Mouse (Mus musculus) heart, embryonic 13.5 days (tissue): ENCODE measurements at regions not wholly inside any gene's neighbourhood (a gene's known extent, or its start where the extent isn't known, plus 50 kb on each side); places are given as distances from the start of the nearest gene placed in this dataset.

ENCODE experiments used
- ATAC-seq: fragments of 200-750 bp; cut with Nextera tagmentation; 2 replicates; pipeline ENCODE4 v1.8.0; 2017; ENCODE audit warnings: moderate TSS enrichment; ENCODE audit not compliant: insufficient number of reproducible peaks, low FRiP score, low TSS enrichment; ENCODE audit errors: extremely low read depth
- H3K27ac ChIP-seq: fragments of 300-500 bp; sonication (generic); replicated peaks from 2 replicates; pipeline ENCODE4 v1.5.1; 2015; ENCODE audit warnings: moderate library complexity, mild to moderate bottlenecking, inconsistent platforms
- H3K27me3 ChIP-seq: fragments of 300-500 bp; sonication (generic); replicated peaks from 2 replicates; pipeline ENCODE4 v1.6.1; 2015; ENCODE audit warnings: mild to moderate bottlenecking, inconsistent platforms
- H3K36me3 ChIP-seq: fragments of 300-500 bp; sonication (generic); 2 replicates; pipeline ENCODE4 v1.6.1; 2015; ENCODE audit warnings: mild to moderate bottlenecking, inconsistent platforms
- H3K4me1 ChIP-seq: fragments of 300-500 bp; sonication (generic); 2 replicates; pipeline ENCODE4 v1.6.1; 2015; ENCODE audit warnings: inconsistent platforms
- H3K4me2 ChIP-seq: fragments of 300-500 bp; sonication (generic); 2 replicates; pipeline ENCODE4 v1.6.1; 2015; ENCODE audit warnings: inconsistent platforms, mild to moderate bottlenecking, moderate library complexity
- H3K4me3 ChIP-seq: fragments of 300-500 bp; sonication (generic); 2 replicates; pipeline ENCODE4 v1.5.1; 2015; ENCODE audit warnings: moderate library complexity, mild to moderate bottlenecking, inconsistent platforms
- H3K9ac ChIP-seq: fragments of 300-500 bp; sonication (generic); 2 replicates; pipeline ENCODE4 v1.6.1; 2015; ENCODE audit warnings: inconsistent platforms, mild to moderate bottlenecking, moderate library complexity
- H3K9me3 ChIP-seq: fragments of 300-500 bp; sonication (generic); 2 replicates; pipeline ENCODE4 v1.6.1; 2016; ENCODE audit warnings: inconsistent platforms
- WGBS: fragments of 180-500 bp; shearing (Covaris S2); methylation state at CpG from one replicate; pipeline ENCODE4 v1.1.7; 2015; ENCODE audit warnings: mixed read lengths; 5-methylcytosine and 5-hydroxymethylcytosine counted together

GRCm38 (mm10) chr12:9934158-9934557, 364.2 kb downstream of the Osr1 start:
- WGBS, result 76% methylated on average over 3 of the region's 3 CpGs

GRCm38 (mm10) chr12:9941357-9941756, 371.4 kb downstream of the Osr1 start:
- Histone ChIP-seq H3K9me3 (no peaks in the 10 kb centered on the region), H3K9ac (no peak overlapping the region), H3K4me2 (no peak overlapping the region), H3K4me1 (no peaks in the 10 kb centered on the region), H3K4me3 (no peak overlapping the region), H3K27ac (no peak overlapping the region), H3K36me3 (no peaks in the 10 kb centered on the region), H3K27me3 (no peaks in the 10 kb centered on the region)
- 67% methylated on average over 1 of the region's 1 CpGs for WGBS
- ATAC-seq, result no peak

More at GRCm38 (mm10) chr12:9934158-9934557, 364.2 kb downstream of the Osr1 start:
- Histone ChIP-seq H3K4me2 (no peak overlapping the region), H3K27me3 (no peaks in the 10 kb centered on the region), H3K4me1 (no peaks in the 10 kb centered on the region), H3K9ac (no peak overlapping the region), H3K36me3 (no peaks in the 10 kb centered on the region), H3K4me3 (no peak overlapping the region), H3K9me3 (no peaks in the 10 kb centered on the region), H3K27ac (no peak overlapping the region)
- ATAC-seq, result no peak

GRCm38 (mm10) chr12:9941823-9942222, 371.9 kb downstream of the Osr1 start:
- H3K4me3 ChIP-seq, result no peak overlapping the region
- 60% methylated on average over 3 of the region's 3 CpGs for WGBS
- ATAC-seq, result no peak
- H3K36me3 ChIP-seq, result no peaks in the 10 kb centered on the region
- no peaks in the 10 kb centered on the region for H3K4me1 ChIP-seq
- no peak overlapping the region for H3K9ac ChIP-seq
- H3K9me3 ChIP-seq, result no peaks in the 10 kb centered on the region
- H3K27me3 ChIP-seq, result no peaks in the 10 kb centered on the region
- no peak overlapping the region for H3K27ac ChIP-seq
- no peak overlapping the region for H3K4me2 ChIP-seq

GRCm38 (mm10) chr12:9948784-9949183, 378.9 kb downstream of the Osr1 start:
- Histone ChIP-seq H3K9me3 (no peaks in the 10 kb centered on the region), H3K4me1 (no peaks in the 10 kb centered on the region), H3K36me3 (no peaks in the 10 kb centered on the region), H3K4me2 (no peak overlapping the region), H3K27me3 (no peaks in the 10 kb centered on the region), H3K27ac (no peak overlapping the region), H3K9ac (no peak overlapping the region), H3K4me3 (no peak overlapping the region)
- 70% methylated on average over 4 of the region's 4 CpGs for WGBS
- ATAC-seq, result no peak

GRCm38 (mm10) chr12:9952372-9952771, 382.5 kb downstream of the Osr1 start:
- Histone ChIP-seq H3K27me3 (no peaks in the 10 kb centered on the region), H3K36me3 (no peaks in the 10 kb centered on the region), H3K4me3 (no peak overlapping the region), H3K9me3 (no peaks in the 10 kb centered on the region), H3K9ac (no peak overlapping the region), H3K4me1 (no peaks in the 10 kb centered on the region), H3K4me2 (no peak overlapping the region), H3K27ac (no peak overlapping the region)
- no peak for ATAC-seq
- WGBS, result 72% methylated on average over 2 of the region's 2 CpGs

- H3K4me2 ChIP-seq, result no peak overlapping the region
- ATAC-seq, result no peak
- no peaks in the 10 kb centered on the region for H3K36me3 ChIP-seq
- H3K4me3 ChIP-seq, result no peak overlapping the region
- H3K9ac ChIP-seq, result no peak overlapping the region
- no peaks in the 10 kb centered on the region for H3K9me3 ChIP-seq
- H3K27me3 ChIP-seq, result no peaks in the 10 kb centered on the region
- 65% methylated on average over 6 of the region's 6 CpGs for WGBS
- H3K27ac ChIP-seq, result no peak overlapping the region
- H3K4me1 ChIP-seq, result no peaks in the 10 kb centered on the region
Observed at GRCm38 (mm10) chr12:9954178-9954888, 384.4 kb downstream of the Osr1 start.

- 60% methylated on average over 1 of the region's 1 CpGs for WGBS
Observed at GRCm38 (mm10) chr12:9969390-9969789, 399.5 kb downstream of the Osr1 start.

GRCm38 (mm10) chr12:9970771-9971170, 399.0 kb upstream of the Nt5c1b start:
- ATAC-seq, result no peak
- Histone ChIP-seq H3K4me1 (no peaks in the 10 kb centered on the region), H3K4me3 (no peak overlapping the region), H3K9me3 (no peaks in the 10 kb centered on the region), H3K27me3 (no peaks in the 10 kb centered on the region), H3K9ac (no peak overlapping the region), H3K4me2 (no peak overlapping the region), H3K36me3 (no peaks in the 10 kb centered on the region), H3K27ac (no peak overlapping the region)
- 75% methylated on average over 2 of the region's 2 CpGs for WGBS

More at GRCm38 (mm10) chr12:9969390-9969789, 399.5 kb downstream of the Osr1 start:
- Histone ChIP-seq H3K4me1 (no peaks in the 10 kb centered on the region), H3K27ac (no peak overlapping the region), H3K36me3 (no peaks in the 10 kb centered on the region), H3K4me3 (no peak overlapping the region), H3K4me2 (no peak overlapping the region), H3K9me3 (no peaks in the 10 kb centered on the region), H3K27me3 (no peaks in the 10 kb centered on the region), H3K9ac (no peak overlapping the region)
- ATAC-seq, result no peak

- no peak overlapping the region for H3K4me3 ChIP-seq
- peak overlapping the region; percentile 45 for H3K27ac ChIP-seq
- H3K9me3 ChIP-seq, result no peaks in the 10 kb centered on the region
- no peak overlapping the region for H3K4me2 ChIP-seq
- no peaks in the 10 kb centered on the region for H3K27me3 ChIP-seq
- ATAC-seq, result no peak
- no peak overlapping the region for H3K9ac ChIP-seq
- 65% methylated on average over 3 of the region's 3 CpGs for WGBS
- H3K36me3 ChIP-seq, result no peaks in the 10 kb centered on the region
- peaks cover 12% of the 10 kb centered on the region for H3K4me1 ChIP-seq
Observed at GRCm38 (mm10) chr12:9978494-9979112, 391.2 kb upstream of the Nt5c1b start.

- no peak for ATAC-seq
- 18% methylated on average over 1 of the region's 1 CpGs for WGBS
- no peak overlapping the region for H3K9ac ChIP-seq
- no peaks in the 10 kb centered on the region for H3K9me3 ChIP-seq
- H3K4me2 ChIP-seq, result no peak overlapping the region
- H3K4me3 ChIP-seq, result no peak overlapping the region
- H3K36me3 ChIP-seq, result no peaks in the 10 kb centered on the region
- peak overlapping the region; percentile 45 for H3K27ac ChIP-seq
- H3K4me1 ChIP-seq, result peaks cover 12% of the 10 kb centered on the region
- H3K27me3 ChIP-seq, result no peaks in the 10 kb centered on the region
Observed at GRCm38 (mm10) chr12:9979113-9979507, 390.7 kb upstream of the Nt5c1b start.

GRCm38 (mm10) chr12:9991305-9991704, 378.5 kb upstream of the Nt5c1b start:
- H3K4me3 ChIP-seq, result no peak overlapping the region
- H3K9ac ChIP-seq, result no peak overlapping the region
- H3K4me1 ChIP-seq, result no peaks in the 10 kb centered on the region; the same call in 1 of the 2 replicates
- H3K4me2 ChIP-seq, result no peak overlapping the region
- no peak for ATAC-seq
- 77% methylated on average over 1 of the region's 1 CpGs for WGBS
- H3K36me3 ChIP-seq, result no peaks in the 10 kb centered on the region
- H3K27me3 ChIP-seq, result no peaks in the 10 kb centered on the region
- H3K9me3 ChIP-seq, result no peaks in the 10 kb centered on the region
- H3K27ac ChIP-seq, result no peak overlapping the region

GRCm38 (mm10) chr12:9995670-9996069, 374.1 kb upstream of the Nt5c1b start:
- Histone ChIP-seq H3K36me3 (no peaks in the 10 kb centered on the region), H3K9ac (no peak overlapping the region), H3K4me3 (no peak overlapping the region), H3K4me1 (no peaks in the 10 kb centered on the region; the same call in 1 of the 2 replicates), H3K27ac (no peak overlapping the region), H3K9me3 (no peaks in the 10 kb centered on the region), H3K4me2 (no peak overlapping the region), H3K27me3 (no peaks in the 10 kb centered on the region)
- 59% methylated on average over 3 of the region's 3 CpGs for WGBS
- ATAC-seq, result no peak
